Mouse (Mus musculus): ENCODE results near the gene Usp54.

- TF ChIP-seq CTCF (IDR thresholded peaks at IDR 0.05; ENCODE audit: control insufficient read depth, insufficient read depth, insufficient read length) (no peak), CEBPB (IDR thresholded peaks at IDR 0.05; ENCODE audit: low read depth) (no peak), MYOD1 (IDR thresholded peaks at IDR 0.05; ENCODE audit: control insufficient read depth, insufficient read length, low read depth) (no peak), USF1 (IDR thresholded peaks at IDR 0.05; ENCODE audit: low read depth) (no peak), MAX (IDR thresholded peaks at IDR 0.05) (no peak), FOSL1 (IDR thresholded peaks at IDR 0.05; ENCODE audit: insufficient read depth, low read length, poor library complexity, severe bottlenecking) (no peak)
These were observed 75.4 kb downstream of the Usp54 start for GRCm38 (mm10) chr14:20565256-20566021.
